8 mouse cellular contexts compared by ENCODE assay signal in the genomic region with DNA sequence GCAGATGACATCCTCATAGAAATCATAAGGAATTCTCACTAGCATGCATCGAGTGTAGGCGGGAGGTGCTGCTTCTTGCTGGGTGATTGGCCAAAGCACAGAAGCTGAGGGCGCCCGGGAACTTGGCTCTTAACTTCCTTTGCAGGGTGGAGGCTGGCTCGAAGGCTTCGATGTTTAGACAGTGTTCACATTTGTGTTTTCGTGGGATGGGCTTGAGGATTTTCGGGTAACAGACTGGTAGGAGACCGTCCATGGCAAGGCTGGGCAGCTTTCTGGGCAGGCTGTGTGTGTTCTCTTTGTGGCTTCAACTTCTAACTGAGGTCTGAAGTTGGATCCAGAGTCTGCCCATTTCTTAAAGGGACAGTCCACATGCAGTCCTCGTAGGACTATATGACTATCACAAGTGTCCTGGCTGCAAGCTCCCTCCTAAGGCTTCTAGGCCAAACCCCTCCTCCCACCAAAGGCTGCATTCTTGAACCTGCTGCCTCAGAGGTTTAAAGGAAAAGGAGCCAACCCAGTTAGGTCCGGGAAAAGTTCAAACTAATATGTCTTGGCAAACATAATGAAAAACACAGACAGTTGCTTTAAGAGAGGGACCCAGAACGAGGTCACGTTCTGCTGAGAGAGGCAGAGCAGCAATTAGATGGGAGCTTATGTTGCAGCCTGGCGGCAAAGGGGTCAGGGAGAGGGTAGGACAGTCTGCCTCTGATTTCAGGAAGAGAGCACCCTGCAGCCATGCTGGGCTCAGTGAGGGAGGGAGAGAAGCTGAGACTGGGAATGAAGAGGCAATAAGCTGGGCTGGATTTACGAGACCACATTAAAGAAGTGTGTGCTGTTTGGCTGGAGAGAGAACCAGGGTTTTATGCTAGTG.
A peak's percentile ranks its signal among the peaks of the same experiment; 100 is the strongest.
DNase-seq lines count a peak whose midpoint lies in the region; ATAC-seq and TF ChIP-seq lines count a peak whose summit lies in the region.

No protein-coding gene starts in this region.

- 29% methylated on average over 15 of the region's 15 CpGs for WGBS in forebrain, embryonic 16.5 days
- 38% methylated on average over 15 of the region's 15 CpGs for WGBS in forebrain, embryonic 14.5 days

- H3K27me3 ChIP-seq in forebrain, embryonic 16.5 days (replicated peaks; ENCODE audit: control insufficient read depth, insufficient read depth, low read length) = no peaks in the 10 kb centered on the region
- no peaks in the 10 kb centered on the region for H3K27me3 ChIP-seq in forebrain, embryonic 14.5 days (replicated peaks; ENCODE audit: control insufficient read depth, insufficient read depth, low read length)
- peaks cover 20% of the 10 kb centered on the region for H3K27me3 ChIP-seq in myocyte (ENCODE audit: control insufficient read depth, insufficient read depth, insufficient read length)

- no peak overlapping the region for H3K4me3 ChIP-seq in forebrain, embryonic 16.5 days (replicated peaks; ENCODE audit: low read length)
- no peak overlapping the region for H3K4me3 ChIP-seq in forebrain, embryonic 14.5 days (ENCODE audit: low read depth, low read length)
- H3K4me3 ChIP-seq in left cerebral cortex, adult 2 months = no peak overlapping the region; the same call in none of the 2 replicates
- no peak overlapping the region for H3K4me3 ChIP-seq in myocyte

- peak overlapping the region; percentile 6 for H3K4me2 ChIP-seq in forebrain, embryonic 16.5 days (ENCODE audit: low read length)
- H3K4me2 ChIP-seq in forebrain, embryonic 14.5 days (ENCODE audit: low read length) = no peak overlapping the region
- H3K4me2 ChIP-seq in myocyte (ENCODE audit: low read depth) = peak overlapping the region; percentile 66

- H3ac ChIP-seq in myocyte (ENCODE audit: control insufficient read depth, insufficient read length) = no peak overlapping the region

- ATAC-seq in forebrain, embryonic 16.5 days = 0 out of 2 replicates have a peak, but pooled peaks have one; percentile 28
- ATAC-seq in forebrain, embryonic 14.5 days = no peak

- intact Hi-C loops in left cerebral cortex, adult 2 months (cut with DNase I) = loop anchor here (2.0 kb wide), 1 partner anchor 98 kb away; a partner anchor contains a TSS

- TF ChIP-seq POLR2A in myocyte (IDR thresholded peaks at IDR 0.05; ENCODE audit: insufficient read length, low read depth) = no peak

- peaks cover 18% of the 10 kb centered on the region for H3K4me1 ChIP-seq in forebrain, embryonic 16.5 days (replicated peaks; ENCODE audit: control insufficient read depth, insufficient read depth, low read length)
- H3K4me1 ChIP-seq in forebrain, embryonic 14.5 days (ENCODE audit: control insufficient read depth, insufficient read depth, low read length) = no peaks in the 10 kb centered on the region

- no peak overlapping the region for H3K9ac ChIP-seq in forebrain, embryonic 16.5 days (replicated peaks; ENCODE audit: low read depth, low read length)
- no peak overlapping the region for H3K9ac ChIP-seq in forebrain, embryonic 14.5 days (ENCODE audit: low read length)

- no peak overlapping the region for H3K27ac ChIP-seq in forebrain, embryonic 16.5 days (ENCODE audit: low read length)
- H3K27ac ChIP-seq in forebrain, embryonic 14.5 days (ENCODE audit: low read depth, low read length) = no peak overlapping the region
- H3K27ac ChIP-seq in left cerebral cortex, adult 2 months = peak overlapping the region; percentile 18

- H3K79me2 ChIP-seq in myocyte (ENCODE audit: control insufficient read depth, insufficient read depth) = no peaks in the 10 kb centered on the region

- DNase-seq in forebrain, embryonic 14.5 days (ENCODE audit: low spot score) = no peak
- peak; percentile 72 for DNase-seq in forelimb bud, embryonic 11.5 days (ENCODE audit: low read depth, low spot score)
- peak; percentile 28 for DNase-seq in heart, postnatal 4 days
- DNase-seq in left cerebral cortex, adult 2 months (ENCODE audit: extremely low spot score in 1 of 2, low spot score in 2 of 2) = peak; percentile 17 to 28
- DNase-seq in yolk sac, embryonic 10.5 days (ENCODE audit: low spot score) = peak; percentile 43
- DNase-seq in layer of hippocampus, postnatal 10 days (ENCODE audit: low spot score in 2 of 2) = no peak

- no peaks in the 10 kb centered on the region for H3K9me3 ChIP-seq in forebrain, embryonic 16.5 days (ENCODE audit: control insufficient read depth, low read length)
- no peaks in the 10 kb centered on the region for H3K9me3 ChIP-seq in forebrain, embryonic 14.5 days (replicated peaks; ENCODE audit: control insufficient read depth, low read length)

- TF ChIP-seq CTCF in left cerebral cortex, adult 2 months (IDR thresholded peaks at IDR 0.05) = no peak

- H3K36me3 ChIP-seq in forebrain, embryonic 16.5 days (ENCODE audit: control insufficient read depth, insufficient read depth) = no peaks in the 10 kb centered on the region
- no peaks in the 10 kb centered on the region for H3K36me3 ChIP-seq in forebrain, embryonic 14.5 days (ENCODE audit: control insufficient read depth, insufficient read depth, low read length)
- no peaks in the 10 kb centered on the region for H3K36me3 ChIP-seq in myocyte (ENCODE audit: control insufficient read depth, insufficient read depth)

TF ChIP-seq in myocyte, 11 proteins besides CTCF, POLR2A, EP300 and RAD21:
- TF ChIP-seq POLR2AphosphoS2 (IDR thresholded peaks at IDR 0.05; ENCODE audit: insufficient read length, low read depth) (no peak), MYOD1 (IDR thresholded peaks at IDR 0.05; ENCODE audit: control insufficient read depth in 1 of 3, insufficient read length in 2 of 3, low read depth in 2 of 3) (no peak), REST (IDR thresholded peaks at IDR 0.05; ENCODE audit: insufficient read depth, insufficient read length) (no peak)

Comparison
In these comparisons a context has a peak if more than half of its experiments do, and no peak if none do; other contexts are left out.
1. DNase-seq: peak in forelimb bud, embryonic 11.5 days (single experiment), heart, postnatal 4 days (single experiment), left cerebral cortex, adult 2 months (2 of 2) and yolk sac, embryonic 10.5 days (single experiment); none in forebrain, embryonic 14.5 days (single experiment) and layer of hippocampus, postnatal 10 days (0 of 2).